Mouse (Mus musculus) liver, embryonic 11.5 days (tissue): Measurements from ENCODE around the gene Washc4. TPM values are rescaled to one million over a fixed set of nuclear protein-coding genes. Genes with fewer than 3 reads are reported as not detected.

Experiments used
- ATAC-seq: fragments of 200-750 bp; cut with Nextera tagmentation; replicated peaks from 2 replicates; pipeline ENCODE4 v1.8.0; 2017; ENCODE audit warnings: moderate number of reproducible peaks, mild to moderate bottlenecking, moderate TSS enrichment, moderate library complexity; ENCODE audit not compliant: low FRiP score
- DNase-seq: peaks from one replicate; pipeline ENCODE4 v3.0.0-alpha.2; 2017; ENCODE audit warnings: low spot score
- H3K27ac ChIP-seq: fragments of 300-500 bp; sonication (generic); 2 replicates; pipeline ENCODE4 v1.5.1; 2014; ENCODE audit warnings: mild to moderate bottlenecking, low read depth, low read length, control low read depth
- H3K27me3 ChIP-seq: fragments of 300-500 bp; sonication (generic); replicated peaks from 2 replicates; pipeline ENCODE4 v1.6.1; 2014; ENCODE audit warnings: low read length, mixed read lengths; ENCODE audit not compliant: control insufficient read depth, insufficient read depth
- H3K36me3 ChIP-seq: fragments of 300-500 bp; sonication (generic); 2 replicates; pipeline ENCODE4 v1.6.1; 2014; ENCODE audit warnings: mild to moderate bottlenecking, low read length, moderate library complexity, mixed read lengths; ENCODE audit not compliant: control insufficient read depth, insufficient read depth
- H3K4me1 ChIP-seq: fragments of 300-500 bp; sonication (generic); replicated peaks from 2 replicates; pipeline ENCODE4 v1.6.1; 2014; ENCODE audit warnings: low read length, mixed read lengths; ENCODE audit not compliant: control insufficient read depth, insufficient read depth
- H3K4me2 ChIP-seq: fragments of 300-500 bp; sonication (generic); 2 replicates; pipeline ENCODE4 v1.6.1; 2014; ENCODE audit warnings: mild to moderate bottlenecking, control low read depth, moderate library complexity
- H3K4me3 ChIP-seq: fragments of 300-500 bp; sonication (generic); 2 replicates; pipeline ENCODE4 v1.5.1; 2014; ENCODE audit warnings: low read depth, low read length, control low read depth
- H3K9ac ChIP-seq: fragments of 300-500 bp; sonication (generic); 2 replicates; pipeline ENCODE4 v1.6.1; 2014; ENCODE audit warnings: low read depth, low read length, control low read depth
- H3K9me3 ChIP-seq: fragments of 300-500 bp; sonication (generic); 2 replicates; pipeline ENCODE4 v1.6.1; 2016; ENCODE audit warnings: low read length, inconsistent platforms, mixed read lengths; ENCODE audit not compliant: control insufficient read depth
- WGBS: fragments of 180-500 bp; shearing (Covaris S2); extraction: QIAGEN DNeasy Blood & Tissue Kit; methylation state at CpG from one replicate; pipeline ENCODE4 v1.1.7; 2014; 5-methylcytosine and 5-hydroxymethylcytosine counted together
- polyA plus RNA-seq: library from polyadenylated mRNA; unstranded; fragments of >200 nt; fragmentation: Nextera tagmentation; extraction: Ambion mirVana; gene quantifications from 2 replicates; pipeline ENCODE4 v1.2.1, GENCODE M21; 2014

Washc4 gene
- polyA plus RNA-seq, 1 experiment from 2014 or later = 31.0 TPM

DNA sequence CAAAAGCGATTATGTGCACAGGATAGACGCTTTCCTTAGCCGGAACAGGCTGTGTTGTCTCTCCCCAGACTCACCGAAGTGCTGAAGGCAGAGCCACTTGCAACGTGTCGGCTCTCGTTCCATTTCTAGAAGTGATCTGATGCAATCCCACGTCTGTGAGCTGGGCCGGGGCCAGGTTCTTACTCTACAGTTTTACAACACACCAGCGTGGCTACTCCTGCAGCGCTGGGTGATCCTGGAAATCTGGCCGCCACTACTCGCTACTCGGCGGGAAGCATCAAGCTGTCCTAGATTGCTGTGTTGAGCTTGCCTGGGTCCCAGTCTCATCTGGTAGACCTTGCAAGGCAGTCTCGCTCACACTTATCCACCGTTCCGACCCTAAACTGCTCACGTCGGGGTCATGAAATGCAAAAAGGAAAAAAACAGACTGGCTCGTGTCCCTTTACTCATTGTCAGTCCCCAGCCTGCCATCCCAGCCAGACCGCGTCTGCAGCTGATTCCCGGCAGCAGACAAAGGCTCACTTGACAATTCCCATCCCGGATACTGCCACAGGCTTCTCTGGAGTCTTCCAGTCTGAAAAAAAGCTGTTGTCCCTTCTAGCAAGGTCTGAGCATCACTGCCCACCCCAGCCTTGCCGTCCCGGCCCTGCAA, 10.2 kb upstream of the Washc4 start:
- no peak overlapping the region for H3K9ac ChIP-seq

DNA sequence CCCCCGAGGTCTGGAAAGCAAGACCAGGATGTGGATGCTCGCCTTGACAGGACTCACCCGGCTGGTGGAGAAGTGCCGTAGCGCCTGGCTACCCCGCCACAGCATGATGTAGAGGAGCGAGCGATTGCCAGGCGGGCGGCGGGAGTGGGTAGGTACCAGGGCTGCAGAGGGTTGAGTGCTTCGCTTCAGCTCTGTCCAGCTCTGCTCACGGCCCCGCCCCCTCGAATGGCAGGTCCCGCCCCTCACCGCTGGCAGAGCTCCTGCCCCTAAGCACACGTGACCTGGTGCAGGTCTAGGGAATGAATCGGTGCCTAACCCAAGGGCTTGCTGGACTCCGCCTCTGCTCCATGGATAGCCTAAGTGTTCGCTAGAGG, 9.7 kb upstream of the Washc4 start, which contains the start of gene Aldh1l2:
TSS of gene Aldh1l2 (minus strand) at position 231 of the 374 bp plus-strand sequence.
- H3K27me3 ChIP-seq = peaks cover 23% of the 10 kb centered on the region
- no peak within 1 kb of the TSS for H3K27ac ChIP-seq

More for the DNA sequence above, 10.2 kb upstream of the Washc4 start:
- Histone ChIP-seq H3K4me1 (no peaks in the 10 kb centered on the region), H3K4me3 (peak overlapping the region; percentile 48), H3K27ac (no peak overlapping the region), H3K27me3 (peaks cover 23% of the 10 kb centered on the region), H3K9me3 (no peaks in the 10 kb centered on the region), H3K4me2 (peak overlapping the region; percentile 73), H3K36me3 (no peaks in the 10 kb centered on the region)
- 7% methylated on average over 27 of the region's 27 CpGs for WGBS
- DNase-seq (peak; percentile 44), ATAC-seq (0 out of 2 replicates have a peak, but pooled peaks have one; percentile 32)

DNA sequence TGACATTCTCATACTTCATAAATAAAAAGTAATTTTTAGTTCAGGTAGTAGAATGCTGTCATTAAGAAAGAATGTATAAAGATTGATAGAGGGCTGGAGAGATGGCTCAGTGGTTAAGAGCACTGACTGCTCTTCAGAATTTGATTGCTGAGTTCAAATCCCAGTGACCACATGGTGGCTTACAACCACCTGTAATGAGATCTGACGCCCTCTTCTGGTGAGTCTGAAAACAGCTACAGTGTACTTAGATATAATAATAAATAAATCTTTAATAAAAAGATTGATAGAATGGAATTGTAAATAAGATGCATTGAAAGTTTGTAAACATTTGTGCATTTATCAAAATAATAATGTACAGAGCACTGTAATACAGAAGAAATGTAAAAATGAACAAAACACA, 7.1 kb upstream of the Washc4 start:
- Histone ChIP-seq H3K9ac (no peak overlapping the region), H3K36me3 (no peaks in the 10 kb centered on the region), H3K4me2 (no peak overlapping the region), H3K4me1 (no peaks in the 10 kb centered on the region), H3K27me3 (peaks cover 23% of the 10 kb centered on the region), H3K9me3 (no peaks in the 10 kb centered on the region), H3K4me3 (no peak overlapping the region), H3K27ac (no peak overlapping the region)
- 8% methylated on average over 1 of the region's 1 CpGs for WGBS
- no peak for DNase-seq
- no peak for ATAC-seq

More for the DNA sequence above, 9.7 kb upstream of the Washc4 start, which contains the start of gene Aldh1l2:
- H3K9ac ChIP-seq = no peak within 1 kb of the TSS
- no peaks in the 10 kb centered on the region for H3K36me3 ChIP-seq
- H3K9me3 ChIP-seq = no peaks in the 10 kb centered on the region
- DNase-seq (peak; percentile 74), ATAC-seq (peak; percentile 89)
- H3K4me3 ChIP-seq = peak within 1 kb of the TSS; percentile 48
- WGBS = under 1% methylated on average over 21 of the region's 21 CpGs
- H3K4me2 ChIP-seq = peak within 1 kb of the TSS; percentile 73
- H3K4me1 ChIP-seq = no peaks in the 10 kb centered on the region

DNA sequence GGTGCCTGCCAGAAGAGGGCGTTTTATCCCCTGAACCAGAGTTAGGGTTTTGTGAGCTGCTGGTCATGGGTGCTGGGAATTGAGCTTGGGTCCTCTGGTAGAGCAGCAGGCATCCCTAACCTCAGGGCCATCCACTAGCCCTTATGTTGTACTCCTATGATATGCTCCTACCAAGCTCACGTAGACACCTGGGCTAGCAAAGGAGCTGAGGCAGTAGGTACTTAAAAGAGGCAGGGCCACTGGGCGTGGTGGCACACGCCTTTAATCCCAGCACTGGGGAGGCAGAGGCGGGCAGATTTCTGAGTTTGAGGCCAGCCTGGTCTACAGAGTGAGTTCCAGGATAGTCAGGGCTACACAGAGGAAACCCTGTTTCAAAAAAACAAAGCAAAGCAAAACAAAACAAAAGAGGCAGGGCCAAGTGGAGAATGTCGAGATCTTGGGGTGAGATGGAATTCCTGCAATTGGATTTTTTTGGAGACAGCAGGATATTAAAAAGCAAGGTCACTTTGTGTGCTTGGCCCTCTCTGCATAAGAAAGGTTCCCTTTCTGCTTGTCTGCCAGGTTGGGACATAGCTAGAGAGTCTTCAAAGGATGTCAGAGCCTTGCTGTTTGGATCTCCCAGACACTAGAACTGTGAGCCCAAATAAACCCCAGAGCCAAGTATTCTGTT, 4.1 kb upstream of the Washc4 start:
- no peak for DNase-seq
- no peak overlapping the region for H3K4me2 ChIP-seq
- H3K27me3 ChIP-seq = peaks cover 3% of the 10 kb centered on the region
- H3K4me1 ChIP-seq = no peaks in the 10 kb centered on the region
- no peak for ATAC-seq
- 75% methylated on average over 6 of the region's 6 CpGs for WGBS
- H3K4me3 ChIP-seq = no peak overlapping the region
- H3K9me3 ChIP-seq = no peaks in the 10 kb centered on the region
- H3K9ac ChIP-seq = no peak overlapping the region
- H3K27ac ChIP-seq = no peak overlapping the region
- H3K36me3 ChIP-seq = no peaks in the 10 kb centered on the region

- Histone ChIP-seq H3K9me3 (no peaks in the 10 kb centered on the region), H3K4me1 (peaks cover 6% of the 10 kb centered on the region)
- no peak for DNase-seq
Measured at GRCm38 (mm10) chr10:83540092-83540491, 3.5 kb upstream of the Washc4 start.

DNA sequence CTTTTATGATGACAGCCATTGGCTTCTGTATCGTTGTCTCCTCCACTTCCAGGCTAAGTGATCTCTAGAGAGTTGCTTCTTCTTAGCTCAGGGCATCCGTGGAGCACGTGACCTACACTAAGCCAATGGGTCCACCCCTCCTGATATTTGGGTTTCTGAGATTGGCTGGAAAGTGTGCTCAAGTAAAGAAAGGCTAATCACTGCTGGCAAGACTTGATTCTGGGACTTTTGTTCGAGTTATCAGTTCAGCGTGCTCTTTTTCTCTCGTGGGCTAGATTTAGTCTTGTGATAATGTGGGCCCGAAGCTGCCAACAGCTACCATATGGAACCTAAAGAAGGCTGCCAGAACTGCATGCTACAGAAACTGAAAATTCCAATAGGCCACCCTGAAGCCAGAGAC, 1.3 kb upstream of the Washc4 start:
- Histone ChIP-seq H3K27ac (no peak overlapping the region), H3K4me3 (no peak overlapping the region), H3K9ac (no peak overlapping the region), H3K9me3 (no peaks in the 10 kb centered on the region), H3K4me2 (no peak overlapping the region), H3K4me1 (peaks cover 10% of the 10 kb centered on the region), H3K27me3 (no peaks in the 10 kb centered on the region; the same call in 1 of the 2 replicates), H3K36me3 (no peaks in the 10 kb centered on the region)
- DNase-seq = no peak
- 76% methylated on average over 7 of the region's 7 CpGs for WGBS
- no peak for ATAC-seq

More at GRCm38 (mm10) chr10:83540092-83540491, 3.5 kb upstream of the Washc4 start:
- no peaks in the 10 kb centered on the region for H3K36me3 ChIP-seq
- no peak overlapping the region for H3K4me3 ChIP-seq
- 58% methylated on average over 3 of the region's 3 CpGs for WGBS
- no peaks in the 10 kb centered on the region; the same call in 1 of the 2 replicates for H3K27me3 ChIP-seq
- H3K27ac ChIP-seq = no peak overlapping the region
- H3K4me2 ChIP-seq = no peak overlapping the region
- H3K9ac ChIP-seq = no peak overlapping the region
- no peak for ATAC-seq

- DNase-seq (no peak), ATAC-seq (peak; percentile 87)
- Histone ChIP-seq H3K4me1 (peaks cover 10% of the 10 kb centered on the region), H3K4me2 (peak overlapping the region; percentile 73), H3K4me3 (peak overlapping the region; percentile 92), H3K9me3 (no peaks in the 10 kb centered on the region), H3K27ac (peak overlapping the region; percentile 75), H3K9ac (peak overlapping the region; percentile 88), H3K27me3 (no peaks in the 10 kb centered on the region), H3K36me3 (no peaks in the 10 kb centered on the region)
- under 1% methylated on average over 41 of the region's 41 CpGs for WGBS
Measured at GRCm38 (mm10) chr10:83544103-83544479, 539 bp downstream of the Washc4 start.

GRCm38 (mm10) chr10:83545341-83545740, 1.8 kb downstream of the Washc4 start:
- no peak for ATAC-seq
- H3K36me3 ChIP-seq = peaks cover 4% of the 10 kb centered on the region; the same call in 1 of the 2 replicates
- peak overlapping the region; percentile 73 for H3K4me2 ChIP-seq
- WGBS = 74% methylated on average over 3 of the region's 3 CpGs
- no peak overlapping the region for H3K9ac ChIP-seq
- no peaks in the 10 kb centered on the region for H3K9me3 ChIP-seq
- H3K4me3 ChIP-seq = no peak overlapping the region
- DNase-seq = no peak
- H3K27ac ChIP-seq = no peak overlapping the region
- peaks cover 10% of the 10 kb centered on the region for H3K4me1 ChIP-seq
- H3K27me3 ChIP-seq = no peaks in the 10 kb centered on the region

GRCm38 (mm10) chr10:83563005-83563404, 19.5 kb downstream of the Washc4 start:
- DNase-seq (no peak), ATAC-seq (no peak)
- no peak overlapping the region for H3K27ac ChIP-seq
- H3K9me3 ChIP-seq = no peaks in the 10 kb centered on the region
- H3K4me1 ChIP-seq = no peaks in the 10 kb centered on the region
- no peaks in the 10 kb centered on the region for H3K27me3 ChIP-seq
- H3K4me3 ChIP-seq = no peak overlapping the region
- no peak overlapping the region for H3K4me2 ChIP-seq
- H3K36me3 ChIP-seq = peaks cover 23% of the 10 kb centered on the region
- H3K9ac ChIP-seq = no peak overlapping the region
